Mouse (Mus musculus): ENCODE data around the gene Nck2. TPM values are rescaled to one million over a fixed set of nuclear protein-coding genes. Genes with fewer than 3 reads are reported as not detected.
A peak's percentile ranks its signal among the peaks of the same experiment; 100 is the strongest.

The Nck2 gene
- polyA plus RNA-seq, 1 experiment: 21.0 TPM

DNA sequence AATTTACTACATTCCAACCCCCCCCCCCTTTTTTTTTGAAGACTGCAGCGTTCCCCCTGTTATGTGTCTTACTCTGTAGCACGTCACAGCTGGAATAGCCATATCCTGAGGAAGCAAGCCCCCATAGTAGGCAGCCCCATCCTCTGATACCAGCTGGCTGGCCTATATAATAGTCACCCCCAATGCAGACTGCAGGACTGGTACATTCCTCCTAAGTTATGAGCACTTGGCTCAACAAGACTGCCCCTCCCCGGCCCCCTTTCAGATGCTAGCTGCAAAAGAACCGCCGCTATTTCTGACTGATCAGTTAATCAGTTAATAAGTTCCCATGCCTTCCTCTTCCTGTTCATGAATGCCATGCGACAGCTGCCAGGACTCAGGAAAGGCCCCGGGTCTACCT lies 23.8 kb downstream of the Nck2 start:
- WGBS: 18% methylated on average over 7 of the region's 7 CpGs
- Histone ChIP-seq H3K4me1 (ENCODE audit: control insufficient read depth, insufficient read depth, low read length) (peaks cover 4% of the 10 kb centered on the region; the same call in 1 of the 2 replicates), H3K4me3 (replicated peaks; ENCODE audit: control insufficient read depth, low read depth, low read length) (no peak overlapping the region), H3K27ac (ENCODE audit: control insufficient read depth, insufficient read depth, low read depth, low read length, poor library complexity) (no peak overlapping the region)
- no peak for TF ChIP-seq CTCF (IDR thresholded peaks at IDR 0.05; ENCODE audit: control insufficient read depth, insufficient read depth, low read length)
- no peak for TF ChIP-seq POLR2A (IDR thresholded peaks at IDR 0.05; ENCODE audit: borderline replicate concordance, control insufficient read depth, low read depth, low read length)

- peaks cover 4% of the 10 kb centered on the region; the same call in 1 of the 2 replicates for H3K4me1 ChIP-seq (ENCODE audit: control insufficient read depth, insufficient read depth, low read length)
- WGBS: 79% methylated on average over 3 of the region's 3 CpGs
Observed at GRCm38 (mm10) chr1:43468978-43469377, 24.6 kb downstream of the Nck2 start.

DNA sequence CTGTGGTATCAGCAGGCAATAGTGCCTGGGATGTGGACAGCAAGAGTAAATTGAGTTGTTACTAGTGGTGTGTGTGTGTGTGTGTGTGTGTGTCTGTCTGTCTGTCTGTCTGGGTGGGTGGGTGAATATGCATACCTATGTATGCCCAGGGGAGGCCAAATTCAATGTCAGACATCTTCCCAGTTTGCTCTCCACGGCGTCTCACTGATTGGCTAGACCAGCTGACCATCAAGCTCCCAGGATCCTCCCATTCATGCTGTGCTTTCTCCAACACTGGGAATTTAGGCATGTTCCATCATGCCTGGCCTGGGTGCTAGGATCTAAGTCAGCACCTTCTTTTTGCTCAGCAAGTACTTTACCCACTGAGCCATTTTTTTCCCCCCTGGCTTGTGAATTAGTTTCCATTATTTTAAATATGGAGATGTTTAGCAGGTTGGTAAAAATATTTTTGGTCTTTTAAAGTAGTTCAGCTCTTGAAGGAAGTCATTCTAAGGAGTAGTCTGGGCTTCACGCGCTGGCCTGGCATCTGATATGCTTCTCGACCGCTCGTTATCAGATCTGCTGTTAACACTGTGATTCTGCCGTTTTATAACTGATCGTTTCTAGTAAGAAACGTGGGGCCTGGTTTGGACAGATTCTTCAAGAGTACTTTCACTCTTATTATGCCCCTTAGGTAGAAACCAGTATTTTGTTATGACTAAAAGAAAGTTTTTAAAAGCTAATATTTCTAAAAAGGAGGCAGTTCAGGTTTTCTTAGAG lies 26.2 kb downstream of the Nck2 start:
- Histone ChIP-seq H3K27ac (ENCODE audit: control insufficient read depth, insufficient read depth, low read depth, low read length, poor library complexity) (no peak overlapping the region), H3K4me1 (ENCODE audit: control insufficient read depth, insufficient read depth, low read length) (peaks cover 6% of the 10 kb centered on the region), H3K4me3 (replicated peaks; ENCODE audit: control insufficient read depth, low read depth, low read length) (no peak overlapping the region)
- 62% methylated on average over 10 of the region's 10 CpGs for WGBS
- TF ChIP-seq POLR2A (IDR thresholded peaks at IDR 0.05; ENCODE audit: borderline replicate concordance, control insufficient read depth, low read depth, low read length): no peak
- TF ChIP-seq CTCF (IDR thresholded peaks at IDR 0.05; ENCODE audit: control insufficient read depth, insufficient read depth, low read length): no peak

More at GRCm38 (mm10) chr1:43468978-43469377, 24.6 kb downstream of the Nck2 start:
- no peak for TF ChIP-seq POLR2A (IDR thresholded peaks at IDR 0.05; ENCODE audit: borderline replicate concordance, control insufficient read depth, low read depth, low read length)
- no peak for TF ChIP-seq CTCF (IDR thresholded peaks at IDR 0.05; ENCODE audit: control insufficient read depth, insufficient read depth, low read length)
- H3K27ac ChIP-seq (ENCODE audit: control insufficient read depth, insufficient read depth, low read depth, low read length, poor library complexity): no peak overlapping the region
- H3K4me3 ChIP-seq (replicated peaks; ENCODE audit: control insufficient read depth, low read depth, low read length): no peak overlapping the region

- TF ChIP-seq POLR2A (IDR thresholded peaks at IDR 0.05; ENCODE audit: borderline replicate concordance, control insufficient read depth, low read depth, low read length): no peak
- TF ChIP-seq CTCF (IDR thresholded peaks at IDR 0.05; ENCODE audit: control insufficient read depth, insufficient read depth, low read length): no peak
- H3K4me3 ChIP-seq (replicated peaks; ENCODE audit: control insufficient read depth, low read depth, low read length): no peak overlapping the region
- H3K4me1 ChIP-seq (ENCODE audit: control insufficient read depth, insufficient read depth, low read length): peaks cover 4% of the 10 kb centered on the region
- 76% methylated on average over 4 of the region's 4 CpGs for WGBS
- no peak overlapping the region for H3K27ac ChIP-seq (ENCODE audit: control insufficient read depth, insufficient read depth, low read depth, low read length, poor library complexity)
Observed at GRCm38 (mm10) chr1:43471180-43472045, 27.0 kb downstream of the Nck2 start.

- WGBS: 53% methylated on average over 8 of the region's 8 CpGs
- no peak overlapping the region for H3K27ac ChIP-seq (ENCODE audit: control insufficient read depth, insufficient read depth, low read depth, low read length, poor library complexity)
- TF ChIP-seq POLR2A (IDR thresholded peaks at IDR 0.05; ENCODE audit: borderline replicate concordance, control insufficient read depth, low read depth, low read length): no peak
- no peak for TF ChIP-seq CTCF (IDR thresholded peaks at IDR 0.05; ENCODE audit: control insufficient read depth, insufficient read depth, low read length)
- H3K4me3 ChIP-seq (replicated peaks; ENCODE audit: control insufficient read depth, low read depth, low read length): no peak overlapping the region
- H3K4me1 ChIP-seq (ENCODE audit: control insufficient read depth, insufficient read depth, low read length): peaks cover 4% of the 10 kb centered on the region
Observed at GRCm38 (mm10) chr1:43472046-43472649, 27.8 kb downstream of the Nck2 start.

DNA sequence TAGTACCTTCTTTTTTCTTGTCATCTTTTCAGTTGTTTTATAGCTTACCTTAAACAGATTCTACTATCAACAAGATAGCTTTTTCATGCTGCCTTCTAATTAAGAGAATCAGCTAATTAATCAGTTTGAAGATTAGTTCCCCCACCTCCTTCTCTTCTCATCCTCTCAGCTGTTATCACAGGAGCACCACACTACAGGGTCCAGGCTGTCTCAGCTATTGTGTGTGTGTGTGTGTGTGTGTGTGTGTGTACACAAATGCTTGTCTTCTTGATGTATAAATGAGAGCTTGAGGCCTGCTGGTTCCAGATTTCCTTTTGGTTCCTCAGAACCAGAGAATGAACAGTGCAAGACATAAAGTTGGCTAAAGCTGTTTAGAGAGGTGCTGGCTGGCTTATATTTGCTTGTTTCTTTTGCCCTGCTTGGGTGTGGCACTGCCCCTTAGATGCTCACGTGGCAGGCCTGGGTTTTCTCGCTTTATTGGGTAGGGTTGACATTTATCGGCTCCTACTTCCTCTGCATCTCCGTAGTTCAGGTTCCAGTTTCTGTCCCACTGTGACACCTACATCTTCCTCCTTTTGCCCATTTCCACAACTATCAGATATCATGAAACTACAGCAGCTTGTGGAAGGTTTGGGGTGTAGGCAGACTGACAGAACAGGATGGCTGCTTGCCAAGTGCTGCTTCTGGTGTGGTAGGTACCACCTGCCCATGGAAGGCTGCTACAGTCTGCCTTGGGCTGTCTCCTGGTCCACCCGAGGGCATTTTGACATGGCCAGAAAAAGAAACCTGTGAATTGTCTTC lies 29.6 kb downstream of the Nck2 start:
- Histone ChIP-seq H3K4me3 (replicated peaks; ENCODE audit: control insufficient read depth, low read depth, low read length) (no peak overlapping the region), H3K4me1 (ENCODE audit: control insufficient read depth, insufficient read depth, low read length) (peaks cover 2% of the 10 kb centered on the region), H3K27ac (ENCODE audit: control insufficient read depth, insufficient read depth, low read depth, low read length, poor library complexity) (0 out of 2 replicates have a peak overlapping the region, but pooled peaks have one; percentile 25)
- WGBS: 15% methylated on average over 5 of the region's 5 CpGs
- TF ChIP-seq POLR2A (IDR thresholded peaks at IDR 0.05; ENCODE audit: borderline replicate concordance, control insufficient read depth, low read depth, low read length): no peak
- TF ChIP-seq CTCF (IDR thresholded peaks at IDR 0.05; ENCODE audit: control insufficient read depth, insufficient read depth, low read length): no peak

GRCm38 (mm10) chr1:43474535-43475409 lies 30.4 kb downstream of the Nck2 start:
- WGBS: 55% methylated on average over 6 of the region's 6 CpGs
- Histone ChIP-seq H3K4me3 (replicated peaks; ENCODE audit: control insufficient read depth, low read depth, low read length) (no peak overlapping the region), H3K27ac (ENCODE audit: control insufficient read depth, insufficient read depth, low read depth, low read length, poor library complexity) (peak overlapping the region; percentile 25; the same call in 1 of the 2 replicates), H3K4me1 (ENCODE audit: control insufficient read depth, insufficient read depth, low read length) (peaks cover 2% of the 10 kb centered on the region)
- TF ChIP-seq CTCF (IDR thresholded peaks at IDR 0.05; ENCODE audit: control insufficient read depth, insufficient read depth, low read length) (no peak), POLR2A (IDR thresholded peaks at IDR 0.05; ENCODE audit: borderline replicate concordance, control insufficient read depth, low read depth, low read length) (no peak)

Data from bone marrow, adult 2 months (tissue).